Mouse (Mus musculus) forebrain, embryonic 12.5 days (tissue): ENCODE data around the gene A930009A15Rik. TPM values are rescaled to one million over a fixed set of nuclear protein-coding genes. Genes with fewer than 3 reads are reported as not detected.

Source experiments
- ATAC-seq: fragments of 200-750 bp; cut with Nextera tagmentation; 2 replicates; pipeline ENCODE4 v1.8.0; 2017; ENCODE audit warnings: moderate TSS enrichment; ENCODE audit not compliant: low FRiP score
- H3K27ac ChIP-seq: fragments of 300-500 bp; sonication (generic); 2 replicates; pipeline ENCODE4 v1.5.1; 2016; ENCODE audit warnings: mild to moderate bottlenecking
- H3K27me3 ChIP-seq: fragments of 300-500 bp; sonication (generic); 2 replicates; pipeline ENCODE4 v1.6.1; 2016; ENCODE audit warnings: mild to moderate bottlenecking
- H3K36me3 ChIP-seq: fragments of 300-500 bp; sonication (generic); replicated peaks from 2 replicates; pipeline ENCODE4 v1.6.1; 2016; ENCODE audit warnings: mild to moderate bottlenecking
- H3K4me1 ChIP-seq: fragments of 300-500 bp; sonication (generic); 2 replicates; pipeline ENCODE4 v1.6.1; 2016
- H3K4me2 ChIP-seq: fragments of 300-500 bp; sonication (generic); 2 replicates; pipeline ENCODE4 v1.6.1; 2016; ENCODE audit warnings: mild to moderate bottlenecking, moderate library complexity
- H3K4me3 ChIP-seq: fragments of 300-500 bp; sonication (generic); replicated peaks from 2 replicates; pipeline ENCODE4 v1.5.1; 2016; ENCODE audit warnings: mild to moderate bottlenecking
- H3K9ac ChIP-seq: fragments of 300-500 bp; sonication (generic); 2 replicates; pipeline ENCODE4 v1.6.1; 2016; ENCODE audit warnings: mild to moderate bottlenecking
- H3K9me3 ChIP-seq: fragments of 300-500 bp; sonication (generic); 2 replicates; pipeline ENCODE4 v1.6.1; 2016
- WGBS: fragments of 180-500 bp; shearing (Covaris S2); methylation state at CpG from one replicate; pipeline ENCODE4 v1.1.7; 2016; 5-methylcytosine and 5-hydroxymethylcytosine counted together
- polyA plus RNA-seq: library from polyadenylated mRNA; unstranded; fragments of >200 nt; fragmentation: Nextera tagmentation; extraction: Ambion mirVana; gene quantifications from 2 replicates; pipeline ENCODE4 v1.2.1, GENCODE M21; 2016

A930009A15Rik gene
- polyA plus RNA-seq, 1 experiment from 2014 or later, result not detected

GRCm38 (mm10) chr10:115623956-115624671, 54.3 kb downstream of the A930009A15Rik start:
- Histone ChIP-seq H3K27ac (peak overlapping the region; percentile 8; the same call in 1 of the 2 replicates), H3K36me3 (no peaks in the 10 kb centered on the region), H3K27me3 (peaks cover 9% of the 10 kb centered on the region; the same call in 1 of the 2 replicates), H3K9ac (no peak overlapping the region), H3K4me2 (peak overlapping the region; percentile 19), H3K4me3 (no peak overlapping the region), H3K4me1 (0 out of 2 replicates have a peak, but pooled peaks cover 7% of the 10 kb centered on the region), H3K9me3 (no peaks in the 10 kb centered on the region)
- peak; percentile 83 for ATAC-seq
- WGBS, result 22% methylated on average over 15 of the region's 15 CpGs

DNA sequence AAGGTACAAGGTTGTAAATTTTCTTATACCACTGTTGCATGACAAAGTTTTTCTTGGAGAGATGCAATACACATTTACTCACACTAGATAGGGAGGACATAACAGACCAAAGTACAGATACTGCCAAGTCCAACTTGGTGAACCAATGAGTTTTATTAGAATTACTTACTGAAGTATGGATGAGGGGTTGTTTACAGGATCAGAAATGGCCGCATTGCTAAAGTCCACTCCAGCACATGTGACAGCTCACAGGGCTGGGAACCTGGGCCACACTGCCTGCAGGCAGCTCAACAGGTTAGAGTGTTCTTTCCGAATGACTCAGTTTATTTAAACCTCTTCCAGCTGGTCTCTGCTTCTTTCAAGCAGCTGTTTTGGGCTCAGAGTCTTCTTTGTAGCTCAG, 55.2 kb downstream of the A930009A15Rik start:
- Histone ChIP-seq H3K9ac (no peak overlapping the region), H3K27ac (no peak overlapping the region), H3K27me3 (peaks cover 6% of the 10 kb centered on the region; the same call in 1 of the 2 replicates), H3K9me3 (no peaks in the 10 kb centered on the region), H3K4me2 (no peak overlapping the region), H3K4me3 (no peak overlapping the region), H3K36me3 (no peaks in the 10 kb centered on the region), H3K4me1 (0 out of 2 replicates have a peak, but pooled peaks cover 7% of the 10 kb centered on the region)
- 84% methylated on average over 2 of the region's 2 CpGs for WGBS
- no peak for ATAC-seq

GRCm38 (mm10) chr10:115626678-115627077, 56.9 kb downstream of the A930009A15Rik start:
- WGBS, result 92% methylated on average over 6 of the region's 6 CpGs
- Histone ChIP-seq H3K36me3 (no peaks in the 10 kb centered on the region), H3K4me2 (no peak overlapping the region), H3K4me3 (no peak overlapping the region), H3K4me1 (0 out of 2 replicates have a peak, but pooled peaks cover 7% of the 10 kb centered on the region), H3K27ac (no peak overlapping the region), H3K9me3 (no peaks in the 10 kb centered on the region), H3K9ac (no peak overlapping the region), H3K27me3 (no peaks in the 10 kb centered on the region)
- ATAC-seq, result no peak

Other genes with a start within 250 kb of the A930009A15Rik start
- gene Tmem19, start 207.5 kb upstream of the A930009A15Rik start, polyA plus RNA-seq, result 35.3 and 43.3 TPM in 2 replicates
- 32.3 and 36.9 TPM in 2 replicates for gene Thap2, start 185.5 kb upstream of the A930009A15Rik start, polyA plus RNA-seq
- 26.1 and 26.7 TPM in 2 replicates for gene Zfc3h1, start 185.0 kb upstream of the A930009A15Rik start, polyA plus RNA-seq
- 1.2 and 2.0 TPM in 2 replicates for gene Lgr5, start 17.8 kb downstream of the A930009A15Rik start, polyA plus RNA-seq
- gene Tspan8, start 246.8 kb downstream of the A930009A15Rik start, polyA plus RNA-seq, result 0.27 and 0.43 TPM in 2 replicates